Mouse (Mus musculus) erythroid progenitor cell, adult 5-6 weeks (primary cell): Measurements from ENCODE around the gene Klf3. TPM values are rescaled to one million over a fixed set of nuclear protein-coding genes. Genes with fewer than 3 reads are reported as not detected.

Experiments used
- ATAC-seq: replicated peaks from 2 replicates; pipeline ENCODE4 v1.8.0; 2016; ENCODE audit warnings: moderate number of reproducible peaks, mild to moderate bottlenecking, moderate TSS enrichment, inconsistent platforms; ENCODE audit not compliant: poor library complexity, low FRiP score, severe bottlenecking
- total RNA-seq, 2 experiments: library from RNA; stranded (forward) in 1 of 2; stranded (reverse) in 1 of 2; fragments of 150-400 nt in 1 of 2; fragments of 186-747, 209-891 nt in 1 of 2; gene quantifications; 2 replicates each; pipeline versions ENCODE4 v1.2.3 to v1.2.4; 2015 to 2017; ENCODE audit warnings: low replicate concordance in 2 of 2

The Klf3 gene
- total RNA-seq (2015; ENCODE audit: low replicate concordance) (583 and 622 TPM in 2 replicates), total RNA-seq (2017; ENCODE audit: low replicate concordance) (406 and 427 TPM in 2 replicates)

- peak; percentile 82 for ATAC-seq
Observed at GRCm38 (mm10) chr5:64802795-64803719, at the start of gene Klf3. Gene Klf3 (plus strand): TSS chr5:64803388.

- ATAC-seq: no peak
Observed at GRCm38 (mm10) chr5:64762295-64762694, 40.9 kb upstream of the Klf3 start.

GRCm38 (mm10) chr5:64764452-64764851 is 38.7 kb upstream of the Klf3 start:
- ATAC-seq: no peak

GRCm38 (mm10) chr5:64765765-64766164 is 37.4 kb upstream of the Klf3 start:
- no peak for ATAC-seq

- ATAC-seq: no peak
Observed at GRCm38 (mm10) chr5:64766626-64767025, 36.6 kb upstream of the Klf3 start.

GRCm38 (mm10) chr5:64771619-64772018 is 31.6 kb upstream of the Klf3 start:
- no peak for ATAC-seq

GRCm38 (mm10) chr5:64778211-64778610 is 25.0 kb upstream of the Klf3 start:
- no peak for ATAC-seq

- ATAC-seq: no peak
Observed at GRCm38 (mm10) chr5:64779285-64779684, 23.9 kb upstream of the Klf3 start.

- ATAC-seq: 0 out of 2 replicates have a peak, but pooled peaks have one; percentile 6
Observed at GRCm38 (mm10) chr5:64780778-64781177, 22.4 kb upstream of the Klf3 start.

- no peak for ATAC-seq
Observed at GRCm38 (mm10) chr5:64788175-64788574, 15.0 kb upstream of the Klf3 start.

- no peak for ATAC-seq
Observed at GRCm38 (mm10) chr5:64798209-64798608, 5.0 kb upstream of the Klf3 start.

GRCm38 (mm10) chr5:64801545-64801944 is 1.6 kb upstream of the Klf3 start:
- ATAC-seq: no peak

GRCm38 (mm10) chr5:64802143-64802542 is 1.0 kb upstream of the Klf3 start:
- ATAC-seq: no peak

GRCm38 (mm10) chr5:64803720-64804462 is 703 bp downstream of the Klf3 start:
- ATAC-seq: no peak

GRCm38 (mm10) chr5:64805131-64805872 is 2.1 kb downstream of the Klf3 start:
- ATAC-seq: no peak

GRCm38 (mm10) chr5:64805873-64806505 is 2.8 kb downstream of the Klf3 start:
- no peak for ATAC-seq

GRCm38 (mm10) chr5:64806600-64806999 is 3.4 kb downstream of the Klf3 start:
- ATAC-seq: no peak

- ATAC-seq: no peak
Observed at GRCm38 (mm10) chr5:64807159-64807558, 4.0 kb downstream of the Klf3 start.

GRCm38 (mm10) chr5:64807603-64808002 is 4.4 kb downstream of the Klf3 start:
- no peak for ATAC-seq
